Mouse (Mus musculus) urinary bladder, postnatal 36 days (tissue): ENCODE data around the gene Klhl33.
"Not testable (repeated sequence)": the region's sequence is repeated elsewhere in the genome, so short reads cannot be mapped to it uniquely, and the experiment has no call there.

ENCODE experiments used
- DNase-seq, 2 experiments: peaks; one replicate each; pipeline ENCODE4 v3.0.0; 2022; ENCODE audit warnings: low spot score in 2 of 2, mixed read lengths in 1 of 2

Gene Klhl33

DNA sequence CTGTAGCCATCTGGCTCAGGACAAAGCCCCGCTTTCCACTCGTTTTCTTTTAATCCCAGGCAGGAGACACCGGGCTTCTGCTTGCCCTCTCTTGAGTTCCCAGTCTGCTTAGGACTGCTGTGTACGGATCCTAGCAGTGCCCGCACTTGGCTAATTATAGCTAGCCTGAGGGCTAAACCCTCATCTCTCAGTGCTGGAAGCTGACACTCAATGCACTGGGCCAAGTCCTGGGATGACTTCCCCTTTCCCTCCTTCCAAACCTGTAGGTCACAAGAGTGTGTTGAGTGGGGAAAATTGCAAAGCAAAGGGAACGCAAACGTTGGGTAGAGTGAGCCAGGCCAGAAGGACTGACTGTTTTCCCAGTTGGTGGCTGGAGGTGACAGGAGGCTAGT lies at the start of gene Klhl33:
TSS of gene Klhl33 (minus strand) at position 134 of the 392 bp plus-strand sequence.
- DNase-seq = no peak

DNA sequence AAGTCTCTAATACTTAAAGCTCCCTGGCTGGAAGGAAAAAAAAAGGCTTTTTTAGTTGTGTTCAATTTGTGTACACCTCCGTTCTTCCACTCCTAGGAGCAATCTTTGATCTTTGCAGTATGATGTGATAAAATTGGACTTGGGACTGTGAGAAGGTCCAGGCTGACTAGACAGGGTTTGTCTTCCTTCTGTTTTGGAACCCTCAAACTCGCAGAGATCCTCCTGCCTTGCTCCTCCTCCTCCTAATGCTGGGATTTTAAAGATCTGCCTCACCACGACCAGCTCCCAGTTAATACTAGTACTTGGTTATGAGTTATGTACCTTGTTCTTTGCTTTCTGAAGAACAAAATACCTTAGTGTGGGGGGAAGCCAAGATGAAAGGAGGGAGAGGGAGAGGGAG lies 48.2 kb upstream of the Klhl33 start:
- DNase-seq = not testable (repeated sequence)

DNA sequence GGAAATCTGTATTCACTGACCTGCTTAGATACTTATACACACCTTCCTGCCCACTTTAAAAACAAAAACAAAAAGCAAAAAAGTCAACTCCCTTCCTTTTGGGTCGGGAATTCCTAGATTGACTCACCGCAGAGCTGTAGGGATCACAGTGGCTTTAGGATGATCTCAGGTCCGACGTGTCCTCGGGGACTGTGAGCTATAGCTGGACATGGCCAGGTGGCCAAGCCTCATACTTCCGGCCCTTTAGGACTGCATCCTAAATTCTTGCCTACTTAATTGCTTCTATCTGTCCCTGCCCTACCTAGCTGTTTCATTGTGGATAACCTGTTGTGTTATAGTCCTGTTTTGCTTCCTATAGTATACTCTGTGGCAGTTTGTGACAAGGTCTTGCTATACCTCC lies 47.8 kb upstream of the Klhl33 start:
- not testable (repeated sequence) for DNase-seq

DNA sequence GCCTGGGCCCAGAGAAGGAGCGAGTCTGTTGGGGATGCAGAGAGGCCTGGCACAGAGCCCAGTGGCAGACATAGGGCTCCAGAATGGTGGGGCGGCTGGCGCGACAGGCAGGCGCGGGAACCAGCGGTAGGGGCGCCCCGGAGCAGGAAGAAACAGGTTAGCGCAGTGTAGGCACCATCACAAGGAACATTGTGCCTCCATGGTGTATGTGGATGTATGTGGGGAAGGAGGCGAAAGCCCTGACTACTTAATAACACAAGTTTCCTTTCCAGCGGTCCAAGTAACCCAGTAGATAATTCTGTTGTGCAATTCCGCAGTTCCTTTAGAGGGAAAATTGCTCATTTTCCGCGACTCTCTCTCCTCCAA lies 47.3 kb upstream of the Klhl33 start:
- not testable (repeated sequence) for DNase-seq

DNA sequence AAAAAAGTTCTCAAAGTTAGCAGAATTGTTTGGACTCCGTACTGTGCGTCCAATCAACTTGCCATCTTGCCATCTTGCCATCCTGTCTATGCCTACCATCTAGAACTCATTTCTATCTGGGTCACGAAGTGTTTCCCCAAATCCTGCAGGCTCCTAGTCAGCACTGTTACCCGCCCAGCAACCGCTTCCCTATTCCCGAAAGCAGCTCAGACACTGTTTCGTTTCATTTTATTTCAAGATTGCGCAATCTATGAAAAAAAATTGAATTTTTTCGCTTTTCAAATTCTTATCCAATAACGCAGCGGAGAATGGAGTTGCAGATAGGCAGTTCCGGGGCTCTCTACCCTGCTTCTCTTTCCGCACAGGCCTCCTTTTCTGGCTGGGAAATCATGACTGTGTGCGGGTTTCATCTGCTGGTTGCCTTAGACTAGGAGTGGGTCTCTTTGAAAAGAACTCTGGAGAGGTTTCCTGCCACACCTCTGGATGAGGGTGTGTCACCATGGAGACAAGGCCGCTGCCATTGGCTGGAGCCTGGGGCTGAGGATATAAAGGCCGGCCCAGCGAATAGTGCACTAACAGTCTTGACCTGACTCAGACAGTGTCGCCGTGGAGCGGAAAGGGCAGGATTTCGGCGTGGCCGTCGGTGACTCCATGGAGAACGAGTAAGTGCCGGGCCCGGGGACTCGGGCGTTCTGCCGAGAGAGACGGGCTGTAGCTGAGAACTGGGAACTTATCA lies 46.8 kb upstream of the Klhl33 start, which contains the start of gene Gm49342:
TSS of gene Gm49342 (plus strand) at position 586 of the 736 bp plus-strand sequence.
- DNase-seq = peak; percentile 96 to 97

DNA sequence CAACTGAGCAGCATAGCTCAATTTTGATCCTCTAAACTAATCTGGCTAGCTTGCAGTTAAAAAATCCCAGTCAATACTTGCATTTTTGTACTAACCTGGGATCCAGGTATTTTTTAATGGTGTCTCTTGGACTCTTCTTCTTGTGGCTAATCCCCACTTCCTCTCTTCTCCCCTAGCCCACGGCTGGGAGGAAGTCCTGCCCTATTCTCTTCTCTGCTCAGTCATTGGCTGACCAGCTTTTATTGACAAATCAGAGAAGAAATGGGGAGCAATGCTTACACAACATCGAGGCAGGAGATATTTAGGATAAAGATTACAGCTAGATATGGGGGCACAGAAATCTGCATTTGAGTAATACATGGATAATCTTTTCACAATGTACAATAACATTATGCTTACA lies 41.6 kb upstream of the Klhl33 start:
- no peak for DNase-seq

DNA sequence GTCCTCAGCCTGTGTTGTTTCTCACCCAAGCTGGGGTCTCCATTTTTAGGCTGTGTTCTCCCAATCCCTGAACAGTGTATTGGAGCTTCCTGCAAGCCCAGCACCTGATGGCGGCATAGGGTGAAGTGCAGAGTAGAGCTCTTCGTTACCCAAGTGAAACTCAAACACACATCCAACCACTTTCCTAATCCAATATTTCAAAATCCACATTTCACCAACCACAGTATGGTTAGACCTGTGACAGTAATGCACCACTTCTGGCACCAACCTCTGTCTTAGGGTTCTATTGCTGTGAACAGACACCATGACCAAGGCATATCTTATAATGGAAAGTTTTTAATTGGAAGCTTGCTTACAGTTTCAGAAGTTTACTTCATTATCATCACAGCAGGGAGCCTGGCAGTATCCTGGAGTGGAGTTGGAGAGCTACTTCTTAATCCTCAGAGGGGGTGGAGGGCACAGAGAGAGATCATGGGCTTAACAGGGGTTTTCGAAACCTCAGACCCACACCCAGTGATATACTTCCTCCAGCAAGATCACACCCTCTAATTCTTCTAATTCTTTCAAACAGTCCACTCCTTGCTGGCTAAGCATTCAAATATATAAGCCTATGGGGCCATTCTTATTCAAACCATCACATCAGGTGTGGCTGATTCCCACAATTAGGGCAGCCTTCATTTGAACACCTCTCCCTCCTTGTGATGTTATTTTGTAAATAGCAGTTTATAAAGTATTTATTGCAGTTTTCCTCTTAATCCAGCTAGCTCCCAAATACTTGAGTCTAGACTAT lies 41.0 kb upstream of the Klhl33 start:
- no peak for DNase-seq

DNA sequence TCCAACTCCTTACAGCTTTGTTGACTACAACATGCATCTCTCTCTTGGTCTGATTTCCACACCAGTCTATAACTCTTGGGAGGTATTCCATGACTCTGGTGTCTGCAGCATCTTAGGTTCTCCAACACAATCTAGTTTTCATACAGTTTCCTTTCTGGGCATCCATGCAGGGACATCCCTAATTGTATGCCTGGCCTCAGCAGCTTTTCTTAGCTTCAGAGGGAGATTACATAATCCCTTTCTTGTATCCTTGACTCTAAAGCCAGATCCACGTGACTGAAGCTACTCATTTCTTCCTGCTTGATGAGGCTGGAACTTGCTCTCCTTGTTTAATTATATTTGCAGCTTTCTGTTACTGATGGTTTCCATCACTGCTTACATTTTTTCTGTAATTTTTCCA lies 39.3 kb upstream of the Klhl33 start:
- DNase-seq = no peak

DNA sequence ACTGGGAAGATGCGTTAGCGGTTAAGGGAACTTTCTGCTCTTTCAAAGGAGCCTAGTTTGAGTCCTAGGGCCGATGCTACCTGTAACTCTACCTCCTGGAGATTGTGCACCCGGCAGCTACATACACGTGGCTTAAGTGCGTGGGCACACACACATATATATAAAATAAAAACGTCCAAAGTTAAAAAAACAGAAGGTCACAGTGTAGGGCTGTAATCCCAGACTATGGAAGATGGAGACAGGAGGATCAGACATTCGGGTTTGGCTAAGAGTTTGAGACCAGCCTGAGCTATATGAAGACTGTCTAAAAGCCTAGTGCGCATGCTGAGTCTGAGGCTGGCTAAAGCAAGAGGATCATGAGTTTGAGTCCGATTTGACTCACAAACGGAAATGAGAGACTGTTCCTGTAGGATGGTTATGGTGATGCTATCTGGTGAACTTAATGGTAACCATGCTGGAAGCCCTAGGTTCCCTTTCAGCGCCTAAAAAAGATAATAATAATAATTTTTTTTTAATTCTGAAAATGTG lies 34.2 kb upstream of the Klhl33 start:
- DNase-seq = no peak

DNA sequence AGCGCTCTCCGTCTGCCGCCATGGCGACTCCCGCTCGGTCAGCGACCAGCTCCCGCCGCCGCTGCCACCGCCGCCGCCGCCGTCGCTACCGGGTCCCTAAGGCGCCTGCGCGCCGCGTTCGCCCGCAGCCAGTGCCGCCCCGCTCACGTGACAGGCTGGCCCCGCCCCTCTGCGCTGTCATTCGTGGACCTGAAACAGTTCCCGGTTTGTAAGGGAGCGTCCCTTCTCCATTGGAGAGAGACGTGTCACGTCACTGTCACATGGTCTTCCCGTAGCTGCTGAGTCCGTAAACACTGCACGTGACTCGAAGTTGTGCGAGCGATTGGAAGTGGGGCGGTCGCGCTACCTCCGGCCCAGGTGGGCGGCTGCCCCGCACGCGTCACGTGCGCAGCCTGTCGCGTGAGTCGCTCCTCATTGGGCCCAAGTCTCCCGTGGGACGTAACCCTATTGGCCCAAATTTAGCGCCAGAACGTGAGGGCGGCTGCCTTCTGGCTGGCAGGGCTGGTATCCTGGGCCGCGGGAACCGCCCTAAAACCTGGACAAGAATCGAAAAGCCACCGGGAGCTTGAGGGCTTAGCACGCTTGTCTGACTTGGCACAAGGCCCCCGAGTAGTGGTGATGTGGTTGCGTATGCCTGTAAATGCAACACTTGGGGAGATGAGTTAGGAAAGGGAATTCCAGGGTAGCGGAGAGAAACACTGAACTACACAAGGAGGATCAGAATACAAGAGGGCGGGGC lies 33.6 kb upstream of the Klhl33 start, which contains the start of the genes Pip4p1 and Pnp:
TSS of gene Pip4p1 (minus strand) at position 103 of the 739 bp plus-strand sequence.
TSS of gene Pnp (plus strand) at position 329 of the 739 bp plus-strand sequence.
- DNase-seq = peak; percentile 99

DNA sequence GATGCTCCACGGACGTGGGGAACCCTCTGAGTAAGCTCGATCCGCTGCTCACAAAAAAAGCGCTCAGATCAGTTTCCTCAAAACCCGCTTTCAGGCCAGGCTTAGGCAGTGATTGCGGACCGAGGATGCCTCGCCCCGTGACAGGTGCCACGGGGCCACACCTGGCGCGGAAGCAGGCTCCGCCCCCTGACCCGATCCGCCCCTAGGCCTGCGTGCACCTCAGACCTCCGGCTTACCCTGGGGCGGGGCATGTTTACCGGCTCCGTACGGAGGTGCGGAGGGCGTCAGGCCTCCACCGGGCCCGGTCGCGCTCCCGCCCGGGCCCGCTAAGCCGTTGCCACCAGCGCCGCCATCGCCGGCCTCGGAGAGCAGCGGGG lies 33.1 kb upstream of the Klhl33 start:
- DNase-seq = peak; percentile 50 to 61

DNA sequence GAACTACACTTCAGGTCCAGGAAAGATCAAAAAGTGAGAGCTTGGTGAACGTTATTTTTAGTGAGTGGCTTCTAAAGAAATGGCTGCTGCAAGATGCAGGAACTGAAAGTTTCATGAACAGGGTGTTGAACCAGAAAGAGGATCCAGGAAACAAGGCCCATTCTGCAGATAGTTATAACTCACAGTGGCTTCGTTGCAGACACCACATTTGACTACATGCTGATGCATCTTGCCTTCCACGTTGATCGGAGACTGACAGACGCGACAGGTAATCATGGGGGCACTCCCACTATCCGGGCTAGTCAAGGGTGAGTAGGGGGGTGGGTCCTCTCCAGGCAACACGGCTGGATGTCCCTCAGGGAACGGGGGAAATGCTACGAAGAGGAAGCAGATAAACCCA lies 32.6 kb upstream of the Klhl33 start:
- no peak for DNase-seq

DNA sequence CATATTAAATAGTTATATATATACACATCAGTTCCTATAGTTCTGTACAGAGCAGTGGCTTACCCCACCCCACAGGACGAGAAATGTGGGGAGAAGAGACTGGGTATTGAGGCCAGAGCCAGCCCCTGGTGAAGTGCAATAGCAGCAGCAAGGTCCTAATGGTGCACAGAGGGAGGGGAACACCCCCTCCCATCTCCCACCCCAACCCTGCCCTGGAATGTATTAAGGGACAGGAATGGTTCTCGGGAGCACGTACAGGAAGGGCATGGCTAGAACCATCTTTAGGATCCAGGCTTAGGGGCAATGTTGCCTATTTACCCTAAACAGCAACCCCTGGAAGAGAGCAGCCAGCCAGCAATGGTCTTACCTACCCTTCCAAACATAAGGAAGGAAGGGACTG lies 30.1 kb upstream of the Klhl33 start:
- DNase-seq = no peak

DNA sequence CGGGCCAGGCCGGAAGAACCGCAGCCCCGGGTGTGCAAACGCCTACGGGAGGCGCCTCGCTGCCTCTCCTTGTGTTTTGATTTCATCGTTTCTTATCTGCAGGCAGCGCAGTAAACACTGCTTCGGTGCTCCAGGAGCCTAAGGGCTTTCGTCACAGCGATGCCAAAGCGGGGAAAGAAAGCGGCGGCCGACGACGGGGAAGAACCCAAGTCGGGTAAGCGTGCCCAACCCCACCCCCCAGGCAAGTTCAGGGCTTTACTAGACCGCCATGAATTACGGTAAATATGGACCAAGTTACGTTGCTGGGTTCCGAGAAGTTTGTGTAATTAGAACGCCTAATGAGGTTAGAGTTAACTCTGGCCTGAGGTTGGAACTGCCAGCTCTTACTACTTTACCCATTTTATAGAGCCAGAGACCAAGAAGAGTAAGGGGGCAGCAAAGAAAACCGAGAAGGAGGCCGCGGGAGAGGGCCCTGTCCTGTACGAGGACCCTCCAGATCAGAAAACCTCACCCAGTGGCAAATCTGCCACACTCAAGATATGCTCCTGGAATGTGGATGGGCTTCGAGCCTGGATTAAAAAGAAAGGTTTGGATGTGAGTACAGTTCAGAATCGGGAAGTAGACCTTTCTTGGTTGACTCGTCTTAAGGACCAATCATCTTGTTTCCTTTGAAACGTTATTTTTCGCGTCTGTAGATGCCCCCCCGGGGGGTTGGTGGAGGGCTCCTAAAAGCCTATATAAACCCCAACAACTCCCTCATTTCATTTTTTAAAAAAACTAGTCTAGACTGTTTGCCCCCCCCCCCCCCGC lies 28.0 kb upstream of the Klhl33 start:
- peak in 1 of 2 experiments; percentile 9 for DNase-seq

DNA sequence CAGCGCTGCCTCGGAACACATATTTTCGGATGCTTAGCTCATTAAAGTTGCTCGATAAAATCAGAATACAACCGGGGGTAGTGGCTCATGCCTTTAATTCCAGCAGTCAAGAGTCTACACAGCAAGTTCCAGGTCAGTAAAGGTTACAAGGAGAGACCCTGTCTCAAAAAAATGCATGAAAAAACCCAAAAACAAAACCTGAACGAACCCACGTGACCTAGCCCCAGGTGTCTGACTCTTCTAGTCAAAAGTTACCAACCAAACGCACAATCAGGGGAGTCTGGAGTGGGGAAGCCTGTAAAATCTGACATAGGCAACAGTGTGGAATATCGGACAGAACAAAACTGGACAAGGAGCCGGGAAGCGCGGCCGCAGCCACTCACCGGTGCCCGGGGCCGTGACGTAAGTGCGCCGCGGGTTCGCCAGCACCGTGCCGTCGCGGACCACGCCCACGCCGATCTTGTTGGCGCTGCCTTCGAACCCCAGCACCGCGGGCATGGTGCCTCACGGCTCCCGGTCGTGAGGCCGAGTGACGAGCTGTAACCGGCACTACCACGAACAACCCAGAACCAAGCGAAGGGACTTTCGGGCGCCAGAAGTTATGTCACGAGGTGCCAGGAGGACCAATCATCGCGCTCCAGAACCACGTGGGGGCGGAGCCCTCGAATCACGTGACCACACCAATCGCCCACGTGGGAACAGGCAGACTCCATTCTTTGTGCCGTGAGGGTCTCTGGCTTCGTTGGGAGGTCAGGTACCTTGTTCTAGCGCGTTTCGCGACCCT lies 27.2 kb upstream of the Klhl33 start, which contains the start of the genes Osgep and Apex1:
TSS of gene Osgep (minus strand) at position 613 of the 784 bp plus-strand sequence.
TSS of gene Apex1 (plus strand) at position 688 of the 784 bp plus-strand sequence.
- DNase-seq = peak; percentile 96

DNA sequence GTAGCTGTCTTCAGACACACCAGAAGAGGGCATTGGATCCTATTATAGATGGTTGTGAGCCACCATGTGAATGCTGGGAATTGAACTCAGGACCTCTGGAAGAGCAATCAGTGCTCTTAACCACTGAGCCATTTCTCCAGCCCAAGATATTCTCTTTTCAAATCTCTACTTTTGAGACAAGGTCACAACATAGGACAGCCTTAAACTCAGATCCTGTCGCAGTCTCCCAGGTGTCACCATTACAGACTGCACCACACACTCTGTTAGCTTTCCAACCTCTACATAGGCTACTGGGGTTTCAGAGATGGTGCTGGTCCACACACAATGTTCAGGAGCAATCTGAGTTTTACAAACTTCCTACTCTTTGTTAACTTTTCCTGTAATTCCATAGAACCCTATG lies 26.1 kb upstream of the Klhl33 start:
- DNase-seq = not testable (repeated sequence)

DNA sequence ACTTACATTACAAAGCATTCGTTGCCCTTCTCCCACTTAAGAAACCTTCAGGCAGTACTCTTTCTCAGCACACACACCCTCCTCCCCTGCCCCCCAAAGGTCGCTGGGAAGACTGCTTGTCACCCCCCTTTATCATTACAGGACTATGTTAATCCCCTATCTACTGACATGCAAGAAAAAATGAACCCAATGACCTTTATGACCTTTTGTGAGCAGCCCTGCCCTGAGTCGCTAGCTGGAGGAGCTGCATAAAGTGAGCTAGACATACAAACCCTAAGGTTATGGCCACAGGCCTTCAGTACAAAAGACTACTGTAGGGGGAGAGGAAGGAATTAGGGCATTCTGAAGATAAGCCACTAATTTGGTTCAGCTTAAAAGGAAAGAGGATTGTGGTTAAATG lies 14.0 kb upstream of the Klhl33 start:
- no peak for DNase-seq

DNA sequence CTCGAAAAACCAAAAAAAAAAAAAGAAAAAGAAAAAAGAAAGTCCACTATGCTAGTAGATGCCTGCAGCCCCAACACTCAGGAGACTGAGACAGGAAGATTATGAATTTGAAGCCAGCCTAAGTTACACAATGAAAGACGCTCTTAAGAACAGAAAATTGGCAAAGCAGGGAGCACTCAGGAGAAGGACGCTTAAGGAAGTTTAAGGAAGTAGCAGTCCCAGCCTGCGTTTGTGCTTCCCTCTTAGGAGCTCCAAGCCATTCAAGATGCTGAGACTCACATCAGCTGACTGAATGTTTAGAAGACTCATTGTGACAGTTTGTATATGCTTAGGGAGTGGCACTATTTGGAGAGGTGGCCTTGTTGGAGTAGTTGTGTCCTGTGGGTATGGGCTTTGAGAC lies 10.8 kb upstream of the Klhl33 start:
- no peak for DNase-seq

DNA sequence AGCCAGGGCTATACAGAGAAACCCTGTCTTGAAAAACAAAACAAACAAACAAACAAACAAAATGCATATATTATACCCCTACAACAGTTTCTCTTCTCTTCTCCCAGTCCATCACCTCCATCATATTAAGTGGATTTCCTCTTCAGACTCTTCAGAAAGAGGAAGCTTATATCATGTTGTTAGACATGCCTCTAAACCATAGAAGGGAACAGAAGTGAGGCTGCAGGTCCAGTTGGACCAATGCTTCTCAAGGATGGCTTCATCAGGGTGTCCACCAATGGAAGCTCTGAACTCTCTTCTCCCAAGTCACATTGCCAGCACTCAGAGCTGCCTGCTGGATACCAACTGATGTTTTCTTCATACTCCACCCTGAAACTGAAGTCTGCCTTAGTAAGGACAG lies 8.0 kb upstream of the Klhl33 start:
- not testable (repeated sequence) for DNase-seq

DNA sequence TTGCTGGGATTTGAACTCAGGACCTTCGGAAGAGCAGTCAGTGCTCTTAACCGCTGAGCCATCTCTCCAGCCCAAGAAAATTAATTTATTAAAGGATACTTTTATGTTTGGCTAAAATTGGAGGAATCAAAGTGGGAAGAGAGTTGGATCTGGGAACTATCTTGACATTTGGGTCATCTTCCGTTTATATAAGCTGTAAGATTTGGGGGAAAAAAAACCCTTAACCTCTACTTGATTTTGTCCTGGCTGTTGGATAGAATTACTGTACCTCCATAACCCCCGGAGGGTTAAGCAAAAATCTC lies 7.5 kb upstream of the Klhl33 start:
- DNase-seq = no peak
